Mouse (Mus musculus): ENCODE measurements around the gene Srd5a3. TPM values are rescaled to one million over a fixed set of nuclear protein-coding genes. Genes with fewer than 3 reads are reported as not detected.
"Not testable (repeated sequence)": the region's sequence is repeated elsewhere in the genome, so short reads cannot be mapped to it uniquely, and the experiment has no call there.

The Srd5a3 gene
- polyA plus RNA-seq (2014; fragmentation: Nextera tagmentation; extraction: Ambion mirVana): 17.7 and 19.8 TPM in 2 replicates

GRCm38 (mm10) chr5:76139808-76140729 is at the start of gene Srd5a3:
Srd5a3 (plus strand) TSS chr5:76140271.
- peak within 1 kb of the TSS; percentile 67 for H3K4me3 ChIP-seq (ENCODE audit: low read depth, low read length)
- no peaks in the 10 kb centered on the region for H3K36me3 ChIP-seq (ENCODE audit: control insufficient read depth, insufficient read depth, low read length)
- H3K27ac ChIP-seq (ENCODE audit: low read depth, low read length): peak within 1 kb of the TSS; percentile 93
- H3K9me3 ChIP-seq (ENCODE audit: control insufficient read depth, low read length): no peaks in the 10 kb centered on the region
- 2% methylated on average over 59 of the region's 69 CpGs for WGBS
- no peaks in the 10 kb centered on the region for H3K27me3 ChIP-seq (ENCODE audit: control insufficient read depth, insufficient read depth, low read length)
- peaks cover 3% of the 10 kb centered on the region; the same call in 1 of the 2 replicates for H3K4me1 ChIP-seq (ENCODE audit: control insufficient read depth, insufficient read depth, low read length)
- DNase-seq (ENCODE audit: low spot score) (peak; percentile 95), ATAC-seq (ENCODE audit: insufficient read depth, low FRiP score, low TSS enrichment) (peak; percentile 95)
- peak within 1 kb of the TSS; percentile 92 for H3K9ac ChIP-seq (ENCODE audit: low read length)
- peak within 1 kb of the TSS; percentile 63 for H3K4me2 ChIP-seq (ENCODE audit: low read depth)

DNA sequence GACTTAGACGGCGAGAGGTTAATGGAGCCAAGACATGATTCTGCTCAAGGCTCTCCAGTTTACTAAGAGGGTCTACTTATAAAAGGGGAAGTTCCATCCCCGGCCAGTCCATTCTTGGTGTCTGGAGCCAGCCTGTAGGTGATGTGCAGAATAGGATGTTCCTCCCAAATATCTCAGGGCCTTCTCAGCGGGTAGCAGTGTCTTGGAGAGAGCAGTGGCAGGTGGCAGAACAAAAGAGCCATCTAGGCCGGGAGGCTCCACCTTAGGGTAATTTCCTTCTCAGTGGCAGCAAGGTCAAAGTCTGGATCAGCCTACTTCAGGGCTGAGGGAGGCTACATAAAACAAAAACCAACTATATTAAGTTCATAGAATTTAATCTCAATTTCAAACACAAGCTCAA is 36.3 kb upstream of the Srd5a3 start:
- 73% methylated on average over 5 of the region's 5 CpGs for WGBS
- not testable (repeated sequence) for H3K27me3 ChIP-seq (ENCODE audit: control insufficient read depth, insufficient read depth, low read length); H3K27ac ChIP-seq (ENCODE audit: low read depth, low read length); ATAC-seq (ENCODE audit: insufficient read depth, low FRiP score, low TSS enrichment); H3K9me3 ChIP-seq (ENCODE audit: control insufficient read depth, low read length); DNase-seq (ENCODE audit: low spot score); H3K9ac ChIP-seq (ENCODE audit: low read length); H3K4me1 ChIP-seq (ENCODE audit: control insufficient read depth, insufficient read depth, low read length); H3K4me2 ChIP-seq (ENCODE audit: low read depth); H3K36me3 ChIP-seq (ENCODE audit: control insufficient read depth, insufficient read depth, low read length); H3K4me3 ChIP-seq (ENCODE audit: low read depth, low read length)

GRCm38 (mm10) chr5:76107306-76107705 is 32.8 kb upstream of the Srd5a3 start:
- DNase-seq (ENCODE audit: low spot score) (no peak), ATAC-seq (ENCODE audit: insufficient read depth, low FRiP score, low TSS enrichment) (no peak)
- WGBS: 85% methylated on average over 5 of the region's 5 CpGs
- Histone ChIP-seq H3K9ac (ENCODE audit: low read length) (no peak overlapping the region), H3K27me3 (ENCODE audit: control insufficient read depth, insufficient read depth, low read length) (no peaks in the 10 kb centered on the region), H3K4me3 (ENCODE audit: low read depth, low read length) (no peak overlapping the region), H3K4me1 (ENCODE audit: control insufficient read depth, insufficient read depth, low read length) (no peaks in the 10 kb centered on the region), H3K9me3 (ENCODE audit: control insufficient read depth, low read length) (no peaks in the 10 kb centered on the region), H3K4me2 (ENCODE audit: low read depth) (no peak overlapping the region), H3K36me3 (ENCODE audit: control insufficient read depth, insufficient read depth, low read length) (no peaks in the 10 kb centered on the region), H3K27ac (ENCODE audit: low read depth, low read length) (no peak overlapping the region)

GRCm38 (mm10) chr5:76108496-76108895 is 31.6 kb upstream of the Srd5a3 start:
- DNase-seq (ENCODE audit: low spot score) (no peak), ATAC-seq (ENCODE audit: insufficient read depth, low FRiP score, low TSS enrichment) (no peak)
- Histone ChIP-seq H3K9ac (ENCODE audit: low read length) (no peak overlapping the region), H3K4me2 (ENCODE audit: low read depth) (no peak overlapping the region), H3K9me3 (ENCODE audit: control insufficient read depth, low read length) (no peaks in the 10 kb centered on the region), H3K4me3 (ENCODE audit: low read depth, low read length) (no peak overlapping the region), H3K36me3 (ENCODE audit: control insufficient read depth, insufficient read depth, low read length) (no peaks in the 10 kb centered on the region), H3K27me3 (ENCODE audit: control insufficient read depth, insufficient read depth, low read length) (no peaks in the 10 kb centered on the region), H3K27ac (ENCODE audit: low read depth, low read length) (no peak overlapping the region), H3K4me1 (ENCODE audit: control insufficient read depth, insufficient read depth, low read length) (no peaks in the 10 kb centered on the region)
- WGBS: 82% methylated on average over 3 of the region's 3 CpGs

GRCm38 (mm10) chr5:76111173-76111572 is 28.9 kb upstream of the Srd5a3 start:
- no peaks in the 10 kb centered on the region for H3K9me3 ChIP-seq (ENCODE audit: control insufficient read depth, low read length)
- no peak overlapping the region for H3K4me3 ChIP-seq (ENCODE audit: low read depth, low read length)
- 90% methylated on average over 3 of the region's 3 CpGs for WGBS
- DNase-seq (ENCODE audit: low spot score) (no peak), ATAC-seq (ENCODE audit: insufficient read depth, low FRiP score, low TSS enrichment) (no peak)
- H3K9ac ChIP-seq (ENCODE audit: low read length): no peak overlapping the region
- H3K27me3 ChIP-seq (ENCODE audit: control insufficient read depth, insufficient read depth, low read length): no peaks in the 10 kb centered on the region
- H3K36me3 ChIP-seq (ENCODE audit: control insufficient read depth, insufficient read depth, low read length): no peaks in the 10 kb centered on the region
- no peak overlapping the region for H3K4me2 ChIP-seq (ENCODE audit: low read depth)
- H3K4me1 ChIP-seq (ENCODE audit: control insufficient read depth, insufficient read depth, low read length): no peaks in the 10 kb centered on the region
- H3K27ac ChIP-seq (ENCODE audit: low read depth, low read length): no peak overlapping the region

GRCm38 (mm10) chr5:76112016-76112415 is 28.1 kb upstream of the Srd5a3 start:
- no peak overlapping the region for H3K9ac ChIP-seq (ENCODE audit: low read length)
- no peak for ATAC-seq (ENCODE audit: insufficient read depth, low FRiP score, low TSS enrichment)
- WGBS: 87% methylated on average over 4 of the region's 4 CpGs
- H3K27ac ChIP-seq (ENCODE audit: low read depth, low read length): no peak overlapping the region
- H3K9me3 ChIP-seq (ENCODE audit: control insufficient read depth, low read length): no peaks in the 10 kb centered on the region
- DNase-seq (ENCODE audit: low spot score): no peak
- no peaks in the 10 kb centered on the region for H3K4me1 ChIP-seq (ENCODE audit: control insufficient read depth, insufficient read depth, low read length)
- H3K27me3 ChIP-seq (ENCODE audit: control insufficient read depth, insufficient read depth, low read length): no peaks in the 10 kb centered on the region
- H3K4me2 ChIP-seq (ENCODE audit: low read depth): no peak overlapping the region
- no peaks in the 10 kb centered on the region for H3K36me3 ChIP-seq (ENCODE audit: control insufficient read depth, insufficient read depth, low read length)
- no peak overlapping the region for H3K4me3 ChIP-seq (ENCODE audit: low read depth, low read length)

- DNase-seq (ENCODE audit: low spot score) (no peak), ATAC-seq (ENCODE audit: insufficient read depth, low FRiP score, low TSS enrichment) (no peak)
- Histone ChIP-seq H3K4me2 (ENCODE audit: low read depth) (no peak overlapping the region), H3K27ac (ENCODE audit: low read depth, low read length) (no peak overlapping the region), H3K4me3 (ENCODE audit: low read depth, low read length) (no peak overlapping the region), H3K9ac (ENCODE audit: low read length) (no peak overlapping the region), H3K9me3 (ENCODE audit: control insufficient read depth, low read length) (no peaks in the 10 kb centered on the region), H3K27me3 (ENCODE audit: control insufficient read depth, insufficient read depth, low read length) (no peaks in the 10 kb centered on the region), H3K36me3 (ENCODE audit: control insufficient read depth, insufficient read depth, low read length) (no peaks in the 10 kb centered on the region), H3K4me1 (ENCODE audit: control insufficient read depth, insufficient read depth, low read length) (no peaks in the 10 kb centered on the region)
- 72% methylated on average over 8 of the region's 8 CpGs for WGBS
These were observed 24.5 kb upstream of the Srd5a3 start for GRCm38 (mm10) chr5:76115436-76116041.

DNA sequence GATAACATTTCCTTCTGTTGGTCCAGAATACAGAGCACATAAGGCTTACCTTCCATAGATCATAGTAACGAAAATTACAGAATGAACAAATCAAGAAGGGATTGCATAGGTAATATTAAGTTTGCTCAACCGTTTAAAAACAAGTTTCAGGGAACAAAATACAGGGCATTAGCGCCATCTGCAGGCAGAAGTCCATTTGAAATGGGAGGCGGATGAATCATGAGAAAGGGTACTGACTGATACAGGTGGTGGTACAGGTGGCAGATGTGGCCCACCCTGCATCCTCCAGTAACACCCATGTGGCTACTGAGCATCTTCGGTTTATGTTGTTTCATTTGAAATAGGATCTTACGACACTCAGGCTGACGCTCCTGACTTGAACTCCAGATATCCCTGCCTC is 21.6 kb upstream of the Srd5a3 start:
- ATAC-seq (ENCODE audit: insufficient read depth, low FRiP score, low TSS enrichment): no peak
- Histone ChIP-seq H3K9ac (ENCODE audit: low read length) (no peak overlapping the region), H3K9me3 (ENCODE audit: control insufficient read depth, low read length) (no peaks in the 10 kb centered on the region), H3K27ac (ENCODE audit: low read depth, low read length) (no peak overlapping the region), H3K4me2 (ENCODE audit: low read depth) (no peak overlapping the region), H3K4me1 (ENCODE audit: control insufficient read depth, insufficient read depth, low read length) (no peaks in the 10 kb centered on the region), H3K4me3 (ENCODE audit: low read depth, low read length) (no peak overlapping the region), H3K36me3 (ENCODE audit: control insufficient read depth, insufficient read depth, low read length) (no peaks in the 10 kb centered on the region), H3K27me3 (ENCODE audit: control insufficient read depth, insufficient read depth, low read length) (no peaks in the 10 kb centered on the region)
- WGBS: 32% methylated on average over 7 of the region's 7 CpGs
- peak; percentile 65 for DNase-seq (ENCODE audit: low spot score)

DNA sequence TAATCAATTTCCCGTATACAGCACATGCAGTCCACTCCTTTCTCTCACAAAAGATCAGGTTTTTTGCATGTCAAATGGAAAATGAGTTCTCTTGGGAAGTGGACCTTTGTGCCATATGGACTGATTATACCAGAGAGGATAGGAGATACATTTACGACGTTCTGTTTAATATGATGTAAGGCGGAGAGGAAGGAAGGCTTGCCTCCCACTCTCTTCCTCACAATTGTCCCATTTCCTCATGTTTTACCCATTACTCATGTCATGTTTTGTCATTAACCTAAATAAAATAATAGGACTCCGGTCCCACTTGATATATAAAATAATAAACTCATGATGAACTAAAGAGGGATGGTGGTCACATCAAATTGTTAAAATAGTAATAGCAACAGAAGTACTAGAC is 19.4 kb upstream of the Srd5a3 start:
- Histone ChIP-seq H3K27me3 (ENCODE audit: control insufficient read depth, insufficient read depth, low read length) (no peaks in the 10 kb centered on the region), H3K4me3 (ENCODE audit: low read depth, low read length) (no peak overlapping the region), H3K4me2 (ENCODE audit: low read depth) (no peak overlapping the region), H3K27ac (ENCODE audit: low read depth, low read length) (no peak overlapping the region), H3K36me3 (ENCODE audit: control insufficient read depth, insufficient read depth, low read length) (no peaks in the 10 kb centered on the region), H3K9me3 (ENCODE audit: control insufficient read depth, low read length) (no peaks in the 10 kb centered on the region), H3K9ac (ENCODE audit: low read length) (no peak overlapping the region), H3K4me1 (ENCODE audit: control insufficient read depth, insufficient read depth, low read length) (no peaks in the 10 kb centered on the region)
- no peak for ATAC-seq (ENCODE audit: insufficient read depth, low FRiP score, low TSS enrichment)
- 83% methylated on average over 5 of the region's 5 CpGs for WGBS
- no peak for DNase-seq (ENCODE audit: low spot score)

All from neural tube, embryonic 11.5 days (tissue).